Mouse (Mus musculus) erythroblast, embryonic 14.5 days (primary cell): ENCODE results near the gene Tpra1. TPM values are rescaled to one million over a fixed set of nuclear protein-coding genes. Genes with fewer than 3 reads are reported as not detected.
A peak's percentile ranks its signal among the peaks of the same experiment; 100 is the strongest.

ENCODE experiments used
- H3K27me3 ChIP-seq: 2 replicates; pipeline ENCODE4 v1.6.1; 2012; ENCODE audit warnings: inconsistent platforms; ENCODE audit not compliant: control insufficient read depth
- H3K36me3 ChIP-seq: 2 replicates; pipeline ENCODE4 v1.6.1; 2012; ENCODE audit warnings: mild to moderate bottlenecking, inconsistent platforms; ENCODE audit not compliant: control insufficient read depth
- H3K4me1 ChIP-seq: 2 replicates; pipeline ENCODE4 v1.6.1; 2012; ENCODE audit warnings: inconsistent platforms; ENCODE audit not compliant: control insufficient read depth
- H3K4me3 ChIP-seq: replicated peaks from 2 replicates; pipeline ENCODE3; 2012; ENCODE audit warnings: moderate library complexity, mild to moderate bottlenecking, inconsistent platforms
- H3K9me3 ChIP-seq: 2 replicates; pipeline ENCODE4 v1.6.1; 2012; ENCODE audit warnings: low read length, inconsistent platforms, mixed read lengths; ENCODE audit not compliant: control insufficient read depth
- GATA1 ChIP-seq: IDR thresholded peaks from 2 replicates; pipeline ENCODE4 v1.6.1; 2012; ENCODE audit warnings: low read length, inconsistent platforms, mixed read lengths
- TAL1 ChIP-seq: IDR thresholded peaks from 3 replicates; pipeline ENCODE4 v1.6.1; 2012; ENCODE audit warnings: low read length, inconsistent platforms, mixed read lengths
- polyA plus RNA-seq: library from polyadenylated mRNA; stranded (reverse); fragments of >175 nt; gene quantifications from 2 replicates; pipeline ENCODE4 v1.2.3, GENCODE M21; 2012

The Tpra1 gene
- polyA plus RNA-seq, 1 experiment, result 40.0 TPM

DNA sequence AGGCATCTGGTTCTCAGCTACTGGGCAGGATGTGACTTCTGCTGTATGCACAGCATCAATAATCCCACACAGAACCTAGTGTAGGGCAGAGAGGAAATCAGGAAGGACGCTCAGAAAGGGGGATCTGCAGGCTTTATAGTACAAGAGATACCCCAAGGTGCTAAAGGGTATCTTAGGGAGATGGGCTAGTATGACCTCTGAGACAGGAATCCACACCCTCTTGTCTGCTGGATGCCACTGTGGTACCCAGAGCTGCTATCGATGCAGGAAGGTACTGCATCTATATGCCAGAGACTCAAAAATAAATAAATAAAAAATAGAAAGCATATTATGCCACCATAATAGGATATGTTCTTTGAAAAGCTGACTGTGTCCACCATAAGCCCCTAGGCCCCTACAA, 2.4 kb upstream of the Tpra1 start:
- TF ChIP-seq GATA1 (no peak), TAL1 (no peak)

DNA sequence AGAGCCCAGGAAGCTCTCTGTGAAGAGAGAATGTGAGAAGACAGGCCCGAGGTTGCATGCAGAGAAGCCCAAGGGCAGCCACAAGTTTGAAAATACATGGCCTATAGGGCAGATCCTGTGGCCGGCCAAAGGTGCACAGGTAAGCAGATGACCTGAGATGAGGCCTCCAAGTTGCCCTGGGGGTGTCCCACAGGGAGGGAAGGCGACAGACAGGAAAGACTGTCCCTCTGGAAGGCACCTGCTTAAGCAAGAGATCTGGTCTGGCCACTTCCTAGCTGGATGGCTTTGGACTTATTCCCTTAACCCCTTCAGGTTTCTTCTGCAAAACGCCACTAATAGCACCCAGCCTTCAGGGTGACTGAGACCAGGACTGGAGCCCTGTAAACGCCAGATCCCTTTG, 580 bp upstream of the Tpra1 start:
- TF ChIP-seq TAL1 (no peak), GATA1 (no peak)
- H3K36me3 ChIP-seq, result peaks cover 47% of the 10 kb centered on the region
- H3K4me1 ChIP-seq, result peaks cover 84% of the 10 kb centered on the region
- H3K27me3 ChIP-seq, result no peaks in the 10 kb centered on the region
- H3K9me3 ChIP-seq, result no peaks in the 10 kb centered on the region
- H3K4me3 ChIP-seq, result peak overlapping the region; percentile 81

More for the DNA sequence above, 2.4 kb upstream of the Tpra1 start:
- H3K4me3 ChIP-seq, result no peak overlapping the region
- H3K27me3 ChIP-seq, result no peaks in the 10 kb centered on the region
- no peaks in the 10 kb centered on the region for H3K9me3 ChIP-seq
- peaks cover 47% of the 10 kb centered on the region for H3K36me3 ChIP-seq
- peaks cover 84% of the 10 kb centered on the region for H3K4me1 ChIP-seq

DNA sequence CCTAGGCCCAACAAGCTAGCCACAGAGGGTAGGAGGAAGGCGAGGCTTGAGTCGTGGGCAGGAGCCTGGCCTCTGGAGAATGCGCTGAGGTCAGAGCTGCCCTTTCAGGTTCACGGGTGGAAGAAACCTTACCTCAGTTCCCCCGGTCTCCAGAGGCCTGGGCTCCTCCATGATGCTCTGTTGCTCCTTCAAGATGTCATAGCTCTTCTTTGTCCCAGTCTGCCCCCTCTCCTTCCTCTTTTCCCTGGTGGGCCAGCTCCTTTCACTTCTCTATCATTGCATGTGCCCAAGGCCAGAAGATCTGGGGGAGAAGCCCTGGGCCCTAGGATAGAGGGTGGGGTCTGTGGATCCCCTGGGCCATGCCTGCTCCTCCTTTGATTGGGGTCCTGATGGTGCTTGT, 1.7 kb downstream of the Tpra1 start:
- H3K27me3 ChIP-seq, result no peaks in the 10 kb centered on the region
- no peaks in the 10 kb centered on the region for H3K9me3 ChIP-seq
- TF ChIP-seq GATA1, result no peak
- no peak for TF ChIP-seq TAL1
- H3K4me1 ChIP-seq, result peaks cover 90% of the 10 kb centered on the region
- H3K36me3 ChIP-seq, result peaks cover 57% of the 10 kb centered on the region
- H3K4me3 ChIP-seq, result peak overlapping the region; percentile 81

DNA sequence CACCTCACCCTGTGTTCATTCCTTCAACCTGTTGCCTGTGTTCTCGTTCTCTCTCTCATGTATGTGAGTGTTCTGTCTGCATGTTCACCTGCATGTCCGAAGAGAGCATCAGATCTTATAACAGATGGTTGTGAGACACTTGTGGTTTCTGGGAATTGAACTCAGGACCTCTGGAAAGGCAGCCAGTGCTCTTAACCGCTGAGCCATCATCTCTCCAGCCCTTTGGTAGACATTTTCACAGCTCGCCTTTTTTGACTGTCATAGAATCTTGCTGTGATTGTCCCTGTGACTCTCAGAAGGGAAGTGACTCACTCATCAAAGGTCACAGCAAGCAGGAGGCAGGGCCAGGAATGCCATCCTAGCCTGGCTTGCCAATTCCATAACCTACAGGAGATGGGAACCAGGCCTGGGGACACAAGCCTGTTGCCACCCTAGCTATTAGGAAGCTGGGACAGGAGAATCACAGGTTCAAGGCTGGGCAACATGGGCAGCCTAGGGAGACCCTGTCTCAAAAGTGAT, 2.5 kb downstream of the Tpra1 start:
- no peaks in the 10 kb centered on the region for H3K27me3 ChIP-seq
- no peaks in the 10 kb centered on the region for H3K9me3 ChIP-seq
- H3K4me3 ChIP-seq, result peak overlapping the region; percentile 81
- no peak for TF ChIP-seq GATA1
- no peak for TF ChIP-seq TAL1
- peaks cover 90% of the 10 kb centered on the region for H3K4me1 ChIP-seq
- H3K36me3 ChIP-seq, result peaks cover 65% of the 10 kb centered on the region

DNA sequence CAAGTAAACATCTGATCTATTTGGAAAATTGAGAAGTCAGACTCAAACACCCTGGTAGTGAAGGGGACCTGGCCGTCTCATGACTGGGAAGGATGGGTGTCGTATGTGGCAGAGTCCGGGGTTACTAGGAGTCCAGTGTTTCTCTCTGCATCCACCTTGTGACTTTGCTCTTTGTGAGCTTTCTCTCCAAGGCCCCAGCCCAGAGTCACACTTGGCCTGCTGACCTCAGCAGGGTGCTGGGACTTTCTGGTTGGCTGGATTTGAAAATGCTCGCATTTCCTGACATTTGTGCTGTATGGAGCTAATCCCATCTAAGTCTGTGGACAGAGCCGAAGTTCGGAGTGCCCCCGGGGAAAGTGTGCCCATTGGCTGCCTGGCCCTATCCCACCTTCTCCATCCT, 3.0 kb downstream of the Tpra1 start:
- no peak for TF ChIP-seq GATA1
- TF ChIP-seq TAL1, result no peak
- peak overlapping the region; percentile 81 for H3K4me3 ChIP-seq
- H3K27me3 ChIP-seq, result no peaks in the 10 kb centered on the region
- H3K36me3 ChIP-seq, result peaks cover 70% of the 10 kb centered on the region
- peaks cover 92% of the 10 kb centered on the region for H3K4me1 ChIP-seq
- no peaks in the 10 kb centered on the region for H3K9me3 ChIP-seq

DNA sequence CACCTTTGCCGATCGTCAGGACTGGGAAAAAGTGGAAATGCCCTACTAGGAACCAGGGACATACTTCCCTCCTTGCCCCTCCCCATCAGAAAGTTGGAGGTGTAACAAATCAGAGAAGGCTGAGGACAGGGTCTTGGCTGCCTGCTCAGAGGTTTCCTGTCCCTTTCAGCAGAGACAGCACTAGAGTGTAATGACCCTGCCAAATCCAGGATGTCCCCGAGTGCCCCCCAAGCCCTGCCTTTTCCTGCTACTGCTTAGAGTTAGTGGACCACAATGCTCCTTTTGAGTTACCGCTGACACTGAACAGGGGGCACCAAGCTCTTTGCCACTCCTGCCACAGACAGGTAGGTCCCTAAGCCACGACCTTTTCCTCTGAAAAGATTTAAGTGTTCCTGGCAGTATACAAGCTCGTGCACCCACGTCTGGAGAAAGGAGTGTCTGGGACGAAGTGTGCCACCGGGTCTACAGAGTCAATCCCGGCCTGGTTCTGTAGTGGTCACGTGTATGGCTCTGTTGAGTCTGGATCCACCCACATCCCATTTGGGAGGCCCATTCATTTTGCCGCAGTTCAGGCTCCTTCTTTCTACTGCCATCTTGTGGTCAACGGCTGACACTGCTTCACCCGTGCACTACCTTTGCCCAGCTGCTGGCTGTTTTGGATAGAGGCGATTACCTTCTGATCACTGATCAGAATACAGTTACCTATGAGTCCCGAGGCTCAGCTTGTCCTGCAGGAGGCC, 4.5 kb downstream of the Tpra1 start:
- Histone ChIP-seq H3K27me3 (no peaks in the 10 kb centered on the region), H3K9me3 (no peaks in the 10 kb centered on the region), H3K4me1 (peaks cover 89% of the 10 kb centered on the region), H3K4me3 (peak overlapping the region; percentile 30), H3K36me3 (peaks cover 85% of the 10 kb centered on the region)
- TF ChIP-seq GATA1 (no peak), TAL1 (no peak)

DNA sequence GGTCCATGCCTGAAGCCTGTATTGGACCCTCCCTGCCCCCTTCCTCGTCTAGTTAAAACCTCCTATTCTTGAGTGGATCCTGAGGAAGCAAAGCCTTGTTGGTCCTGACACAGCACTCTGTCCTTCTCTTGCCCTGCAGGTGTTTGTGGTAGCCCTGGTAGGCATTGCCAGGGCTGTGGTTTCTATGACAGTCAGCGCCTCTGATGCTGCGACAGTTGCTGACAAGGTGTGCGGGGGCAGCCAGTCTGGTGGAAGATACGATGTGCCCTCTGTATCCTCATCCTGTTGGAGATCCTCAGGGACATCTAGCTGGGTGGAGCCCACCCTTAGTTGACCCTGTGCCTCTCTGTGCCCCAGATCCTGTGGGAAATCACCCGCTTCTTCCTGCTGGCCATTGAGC, 7.1 kb downstream of the Tpra1 start:
- Histone ChIP-seq H3K9me3 (no peaks in the 10 kb centered on the region), H3K27me3 (no peaks in the 10 kb centered on the region), H3K4me3 (no peak overlapping the region), H3K36me3 (peaks cover 100% of the 10 kb centered on the region), H3K4me1 (peaks cover 94% of the 10 kb centered on the region)
- no peak for TF ChIP-seq TAL1
- TF ChIP-seq GATA1, result no peak

DNA sequence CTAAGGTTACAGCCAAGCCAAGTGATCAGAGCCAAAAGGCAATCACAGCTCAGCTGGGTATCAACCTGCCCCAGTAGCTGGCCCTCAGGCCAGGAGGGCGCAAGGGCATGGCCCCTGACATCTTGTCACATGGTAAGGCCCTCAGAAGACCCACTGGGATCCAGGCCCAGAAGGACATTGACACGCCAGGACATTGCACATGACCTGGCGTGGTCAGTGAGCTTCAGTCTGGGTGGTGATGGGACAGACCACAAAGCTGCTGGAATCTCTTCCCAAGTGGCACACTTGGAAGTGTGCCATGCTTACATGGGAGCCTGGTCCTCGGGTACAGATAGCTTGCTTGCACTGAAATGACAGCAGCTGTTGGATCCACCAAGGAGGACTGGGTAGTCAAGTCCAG, 11.0 kb downstream of the Tpra1 start:
- TF ChIP-seq GATA1 (no peak), TAL1 (no peak)

DNA sequence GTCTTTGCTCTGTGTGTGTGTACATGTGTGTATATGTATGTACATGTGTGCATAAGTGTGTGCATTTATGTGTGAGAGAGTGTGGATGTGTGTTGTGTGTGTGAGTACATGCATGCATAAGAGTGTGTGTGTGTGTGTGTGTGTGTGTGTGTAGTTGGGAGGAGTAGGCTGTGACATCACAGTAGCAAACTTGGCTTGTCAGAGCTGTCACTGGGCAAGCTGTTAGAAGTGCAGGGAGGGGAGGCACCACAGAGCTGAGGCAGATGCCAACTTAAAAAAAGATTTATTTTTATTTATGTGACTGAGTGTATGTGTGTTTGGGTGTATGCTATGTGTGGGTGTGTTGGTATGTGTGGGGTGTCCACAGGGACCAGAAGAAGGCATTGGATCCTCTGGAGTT, 11.4 kb downstream of the Tpra1 start:
- Histone ChIP-seq H3K9me3 (peaks cover 6% of the 10 kb centered on the region; the same call in 1 of the 2 replicates), H3K27me3 (no peaks in the 10 kb centered on the region), H3K4me1 (peaks cover 94% of the 10 kb centered on the region), H3K4me3 (no peak overlapping the region), H3K36me3 (peaks cover 74% of the 10 kb centered on the region)
- TF ChIP-seq TAL1 (no peak), GATA1 (no peak)

More for the DNA sequence above, 11.0 kb downstream of the Tpra1 start:
- Histone ChIP-seq H3K4me3 (no peak overlapping the region), H3K36me3 (peaks cover 78% of the 10 kb centered on the region), H3K9me3 (peaks cover 6% of the 10 kb centered on the region; the same call in 1 of the 2 replicates), H3K4me1 (peaks cover 94% of the 10 kb centered on the region), H3K27me3 (no peaks in the 10 kb centered on the region)

DNA sequence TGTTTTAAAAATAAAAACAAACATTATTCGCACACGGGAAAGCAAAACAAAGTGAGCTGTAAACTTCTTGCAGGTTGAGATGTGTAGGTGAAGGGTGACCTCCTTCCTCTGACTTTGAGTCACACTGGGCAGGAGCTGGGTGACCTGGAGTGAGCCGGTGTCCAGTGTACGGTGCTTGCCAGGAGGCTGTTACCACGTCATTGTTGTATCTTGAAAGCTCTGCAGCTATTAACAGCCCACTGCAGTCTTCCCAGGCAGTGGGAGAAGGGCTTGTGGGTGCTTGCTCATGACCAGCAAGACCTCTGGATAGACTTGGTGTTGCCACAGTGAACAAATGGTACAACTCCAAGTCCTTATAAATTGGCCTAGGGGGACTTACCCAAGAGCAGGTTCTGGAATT, 12.7 kb downstream of the Tpra1 start:
- Histone ChIP-seq H3K36me3 (peaks cover 61% of the 10 kb centered on the region), H3K27me3 (peaks cover 4% of the 10 kb centered on the region; the same call in 1 of the 2 replicates), H3K4me3 (peak overlapping the region; percentile 62), H3K9me3 (peaks cover 6% of the 10 kb centered on the region; the same call in 1 of the 2 replicates), H3K4me1 (peaks cover 83% of the 10 kb centered on the region)
- TF ChIP-seq GATA1, result no peak
- no peak for TF ChIP-seq TAL1
